Mouse (Mus musculus): Measurements from ENCODE around the gene Riok2.

Gene Riok2

DNA sequence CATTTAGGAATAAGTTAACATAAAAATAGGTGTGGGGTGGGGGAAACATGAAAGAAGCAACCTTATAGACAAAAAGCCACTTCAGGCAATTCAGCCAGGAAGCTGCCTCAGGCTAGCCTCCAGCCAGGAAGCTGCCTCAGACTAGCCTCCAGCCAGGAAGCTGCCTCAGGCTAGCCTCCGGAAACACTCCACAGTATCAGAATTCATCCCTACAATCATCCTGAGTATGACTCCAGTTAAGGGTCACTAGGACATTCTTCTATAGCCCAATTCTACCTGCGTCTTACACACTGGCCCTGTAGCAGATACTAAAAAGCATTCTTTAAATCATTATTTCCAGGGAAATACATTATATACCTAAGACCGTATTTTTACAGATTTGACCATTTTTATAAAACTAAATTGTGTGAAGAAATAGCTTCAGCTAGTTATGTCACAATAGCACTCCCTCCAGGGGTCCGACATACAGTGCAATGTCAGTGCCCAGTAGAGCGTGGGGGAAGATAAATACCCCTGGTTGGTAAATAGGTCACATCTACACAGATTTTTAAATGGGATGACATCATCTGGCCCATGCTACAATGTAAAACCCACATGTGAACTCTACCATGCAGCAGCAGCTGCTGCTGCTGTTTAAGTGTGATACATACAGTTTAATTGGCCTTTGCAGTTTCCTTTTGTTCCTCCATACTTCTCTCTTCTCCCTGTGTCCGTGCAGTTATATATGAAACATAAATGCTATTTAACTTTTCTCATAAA, 34.8 kb downstream of the Riok2 start:
- DNase-seq: no peak

DNA sequence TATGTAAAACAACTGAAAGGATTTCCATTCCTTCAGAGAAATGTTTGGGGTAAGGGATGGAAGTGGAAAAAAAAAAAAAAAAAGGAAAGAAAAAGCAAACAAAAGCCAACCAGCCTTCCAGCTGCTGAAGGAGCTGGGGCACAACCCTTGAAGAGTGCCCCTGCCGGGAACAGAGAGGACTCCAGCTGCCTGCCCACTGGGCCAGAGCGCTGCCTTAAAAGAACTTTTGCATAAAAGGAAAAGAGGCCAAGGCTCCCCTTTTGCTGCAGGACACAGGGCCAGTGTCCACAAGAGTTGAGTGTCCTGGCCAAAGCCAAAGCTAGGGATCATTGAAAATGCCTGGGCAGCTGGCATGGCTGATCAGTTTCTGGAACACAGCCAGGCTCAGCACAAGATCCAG, 35.5 kb downstream of the Riok2 start:
- DNase-seq: no peak

GRCm38 (mm10) chr17:17411443-17411842, 37.3 kb downstream of the Riok2 start:
- no peak for DNase-seq

DNA sequence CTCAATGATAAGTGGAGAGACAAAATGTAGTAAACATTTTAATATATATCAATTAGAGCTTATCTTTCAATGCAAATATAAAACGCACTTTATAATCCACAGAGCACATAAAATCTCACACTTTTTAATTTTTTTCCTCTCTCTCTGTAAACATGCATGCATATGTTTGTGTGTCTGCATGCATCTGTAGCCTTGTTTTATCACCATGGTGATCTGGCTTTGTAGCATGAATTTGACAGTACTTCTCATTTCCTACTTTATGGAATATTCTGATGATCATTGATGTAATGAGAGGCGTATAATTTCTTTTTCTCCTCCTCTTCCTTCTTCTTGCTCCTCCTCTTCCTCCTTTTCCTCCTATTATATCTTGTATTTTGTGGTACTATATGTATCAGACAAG, 38.1 kb downstream of the Riok2 start:
- no peak for DNase-seq

DNA sequence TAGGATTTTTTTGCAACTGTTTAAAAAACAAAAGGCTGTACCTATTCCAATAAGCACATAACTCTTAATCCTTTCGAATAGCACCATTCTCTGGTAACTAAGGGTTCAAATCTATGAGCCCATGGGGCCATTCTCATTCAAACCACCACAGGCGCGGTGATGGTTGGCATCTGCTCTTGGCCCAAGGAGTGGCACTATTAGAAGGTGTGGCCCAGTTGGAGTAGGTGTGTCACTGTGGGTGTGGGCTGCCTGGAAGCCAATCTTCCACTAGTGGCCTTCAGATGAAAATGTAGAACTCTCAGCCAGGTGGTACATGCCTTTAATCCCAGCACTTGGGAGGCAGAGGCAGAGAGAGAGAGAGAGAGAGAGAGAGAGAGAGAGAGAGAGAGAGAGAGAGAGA, 40.1 kb downstream of the Riok2 start:
- DNase-seq: no peak

DNA sequence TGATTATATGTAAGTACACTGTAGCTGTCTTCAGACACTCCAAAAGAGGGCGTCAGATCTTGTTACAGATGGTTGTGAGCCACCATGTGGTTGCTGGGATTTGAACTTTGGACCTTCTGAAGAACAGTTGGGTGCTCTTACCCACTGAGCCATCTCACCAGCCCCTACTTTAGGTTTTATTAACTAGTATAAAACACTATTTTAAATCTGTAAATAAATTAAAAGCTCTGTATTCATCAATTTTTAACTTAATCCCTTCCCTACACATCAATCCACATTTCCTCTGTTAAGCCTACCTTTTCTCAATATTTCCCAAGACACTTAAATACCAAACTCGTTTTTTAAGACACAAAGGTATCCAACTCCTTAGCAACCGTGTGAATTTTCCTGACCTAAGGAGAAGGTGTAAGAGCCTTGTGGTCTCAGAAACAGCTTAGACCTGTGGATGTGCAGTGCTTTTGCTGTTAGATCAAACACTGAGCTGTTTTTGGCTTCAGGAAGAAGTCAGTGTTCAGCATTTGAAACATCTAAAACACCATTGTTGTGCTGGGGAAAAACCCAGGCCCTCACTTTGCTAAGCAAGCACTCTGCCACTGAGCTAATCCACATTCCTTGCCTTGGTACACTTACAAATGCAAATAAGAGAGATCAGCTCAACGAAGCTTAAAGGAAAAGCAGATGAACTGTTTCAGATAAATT, 50.6 kb downstream of the Riok2 start:
- DNase-seq: no peak

GRCm38 (mm10) chr17:17425308-17425813, 51.3 kb downstream of the Riok2 start:
- no peak for DNase-seq

GRCm38 (mm10) chr17:17425906-17426305, 51.8 kb downstream of the Riok2 start:
- DNase-seq: no peak

DNA sequence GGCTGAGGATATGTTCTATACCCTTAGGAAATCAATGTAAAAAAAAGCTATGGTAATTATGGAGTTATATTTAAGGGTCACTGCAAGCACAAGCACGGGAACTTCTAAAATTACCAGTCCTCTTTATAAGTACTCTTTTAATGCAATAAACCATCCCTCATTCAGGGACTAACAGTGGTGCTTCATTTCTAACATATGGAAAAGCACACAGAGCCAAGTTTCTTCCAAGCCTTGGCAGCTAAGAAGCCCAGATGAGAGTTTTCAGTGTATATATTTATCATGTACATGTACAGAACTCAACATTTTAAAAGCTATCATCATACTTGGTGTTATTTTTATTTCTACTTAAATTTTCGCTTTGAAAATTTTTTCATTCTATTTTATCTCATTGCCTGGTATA, 54.8 kb downstream of the Riok2 start:
- no peak for DNase-seq

DNA sequence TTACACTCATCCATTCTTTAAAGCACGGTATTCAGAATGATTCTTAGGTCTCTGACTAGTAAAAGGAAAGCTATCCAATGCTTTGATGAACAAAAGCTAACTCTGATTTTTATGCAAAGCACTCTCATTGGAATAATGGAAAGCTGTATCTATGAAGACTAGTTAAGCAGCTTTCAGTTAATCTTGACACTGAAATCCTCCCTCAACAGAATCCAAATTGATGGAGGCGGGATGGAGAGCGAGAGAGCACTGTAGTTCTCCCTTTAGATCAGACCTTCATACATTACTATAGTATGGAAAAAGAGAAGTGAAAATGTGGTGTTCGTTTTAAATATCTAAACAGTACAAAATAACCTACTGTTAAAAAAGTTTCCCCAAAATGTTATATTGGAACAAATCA, 59.6 kb downstream of the Riok2 start:
- DNase-seq: no peak

- no peak for DNase-seq
Observed at GRCm38 (mm10) chr17:17438576-17439191, 64.6 kb downstream of the Riok2 start.

DNA sequence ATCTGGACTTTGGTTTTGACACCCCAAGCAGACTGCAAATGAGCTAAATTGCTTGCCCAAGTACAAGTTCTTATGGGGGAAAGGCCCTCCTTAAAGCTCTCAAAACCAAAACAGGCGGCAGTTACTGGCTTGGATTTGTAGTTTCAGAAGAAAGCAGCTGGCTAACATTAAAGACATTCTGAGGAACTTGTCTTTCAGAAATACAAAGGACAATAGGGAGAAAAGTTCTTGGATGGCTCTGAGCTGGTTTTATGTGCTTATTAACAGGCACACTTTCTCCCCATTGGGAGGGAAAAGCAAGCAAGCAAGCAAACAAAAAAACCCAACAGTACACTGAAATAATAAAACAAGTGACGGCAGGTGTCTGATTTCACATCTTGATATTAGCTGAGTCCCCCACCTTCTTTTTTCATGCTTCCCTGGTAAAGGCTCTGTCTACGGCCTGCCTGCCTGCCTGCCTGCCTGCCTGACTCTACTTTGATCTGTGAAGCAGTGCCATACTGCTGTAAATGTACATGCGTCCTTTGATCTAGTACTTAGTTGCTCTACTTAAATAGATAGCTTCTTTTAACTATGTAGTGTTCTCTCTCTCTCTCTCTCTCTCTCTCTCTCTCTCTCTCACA, 67.9 kb downstream of the Riok2 start:
- DNase-seq: no peak

- no peak for DNase-seq
Observed at GRCm38 (mm10) chr17:17444297-17444886, 70.3 kb downstream of the Riok2 start.
